ENCODE assay signal across 8 mouse cellular contexts in the genomic region with DNA sequence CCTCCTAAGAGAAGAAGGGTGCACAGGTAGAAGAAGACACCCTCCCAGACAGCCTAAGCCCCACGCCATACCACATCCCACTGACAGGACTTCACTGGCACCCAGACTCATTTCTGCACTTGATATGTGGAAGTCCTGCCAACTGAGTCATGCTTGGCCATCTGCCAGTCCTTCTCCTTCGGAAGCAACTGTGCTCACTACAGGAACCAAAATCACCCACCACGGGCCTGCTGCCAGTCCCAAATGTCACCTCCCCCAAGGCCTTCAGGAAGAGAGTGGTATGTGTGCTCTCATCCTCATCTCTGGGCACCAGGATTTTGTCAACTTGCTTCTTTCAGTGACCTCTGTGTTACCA. TPM values are rescaled to one million over a fixed set of nuclear protein-coding genes. Genes with fewer than 3 reads are reported as not detected.
DNase-seq lines count a peak whose midpoint lies in the region; ATAC-seq and TF ChIP-seq lines count a peak whose summit lies in the region.

No protein-coding gene starts in this region.

- no peak overlapping the region for H3K4me3 ChIP-seq in limb, embryonic 14.5 days (replicated peaks; ENCODE audit: low read length)
- no peak overlapping the region for H3K4me3 ChIP-seq in limb, embryonic 10.5 days
- no peak overlapping the region for H3K4me3 ChIP-seq in heart, embryonic 10.5 days

- WGBS in limb, embryonic 14.5 days: 54% methylated on average over 3 of the region's 3 CpGs
- WGBS in limb, embryonic 10.5 days: 93% methylated on average over 3 of the region's 3 CpGs
- WGBS in heart, embryonic 10.5 days: 41% methylated on average over 3 of the region's 3 CpGs

- H3K27me3 ChIP-seq in limb, embryonic 14.5 days (ENCODE audit: control insufficient read depth, insufficient read depth, low read length): no peaks in the 10 kb centered on the region
- no peaks in the 10 kb centered on the region for H3K27me3 ChIP-seq in limb, embryonic 10.5 days (ENCODE audit: low read depth, poor library complexity, severe bottlenecking)
- no peaks in the 10 kb centered on the region for H3K27me3 ChIP-seq in heart, embryonic 10.5 days (ENCODE audit: insufficient read depth, poor library complexity, severe bottlenecking)

- H3K9ac ChIP-seq in limb, embryonic 14.5 days (ENCODE audit: low read depth, low read length, severe bottlenecking): no peak overlapping the region

- no peak for TF ChIP-seq POLR2A in limb, embryonic 14.5 days (IDR thresholded peaks at IDR 0.05; ENCODE audit: borderline replicate concordance, extremely low read depth, insufficient read depth, insufficient read length)

- H3K36me3 ChIP-seq in limb, embryonic 14.5 days (ENCODE audit: control insufficient read depth, insufficient read depth, low read length): no peaks in the 10 kb centered on the region
- H3K36me3 ChIP-seq in limb, embryonic 10.5 days: no peaks in the 10 kb centered on the region
- peaks cover 14% of the 10 kb centered on the region for H3K36me3 ChIP-seq in heart, embryonic 10.5 days

- no peak overlapping the region for H3K4me2 ChIP-seq in limb, embryonic 14.5 days (replicated peaks; ENCODE audit: low read depth, low read length, severe bottlenecking)

- DNase-seq in limb, embryonic 14.5 days (ENCODE audit: low spot score): peak; percentile 57
- no peak for DNase-seq in limb, embryonic 10.5 days (ENCODE audit: low spot score)
- peak; percentile 77 to 82 for DNase-seq in cerebellum, postnatal 25 days
- DNase-seq in heart, embryonic 10.5 days (ENCODE audit: low spot score): no peak
- peak; percentile 95 for DNase-seq in layer of hippocampus, adult 9-11 months
- DNase-seq in lung, postnatal 4 days: peak; percentile 85 to 88
- peak; percentile 36 for DNase-seq in testis, postnatal 14 days (ENCODE audit: low spot score)
- DNase-seq in embryo, embryonic 9.5 days (ENCODE audit: extremely low spot score): no peak

- H3K4me1 ChIP-seq in limb, embryonic 14.5 days (ENCODE audit: control insufficient read depth, insufficient read depth, low read length): no peaks in the 10 kb centered on the region
- H3K4me1 ChIP-seq in limb, embryonic 10.5 days: peaks cover 8% of the 10 kb centered on the region
- peaks cover 39% of the 10 kb centered on the region for H3K4me1 ChIP-seq in heart, embryonic 10.5 days

- H3K27ac ChIP-seq in limb, embryonic 14.5 days (replicated peaks; ENCODE audit: low read depth, low read length): no peak overlapping the region
- H3K27ac ChIP-seq in limb, embryonic 10.5 days: no peak overlapping the region
- peak overlapping the region; percentile 30; the same call in 1 of the 2 replicates for H3K27ac ChIP-seq in heart, embryonic 10.5 days

- H3K9me3 ChIP-seq in limb, embryonic 14.5 days (ENCODE audit: control insufficient read depth, low read length): no peaks in the 10 kb centered on the region
- H3K9me3 ChIP-seq in limb, embryonic 10.5 days (replicated peaks): no peaks in the 10 kb centered on the region
- no peaks in the 10 kb centered on the region for H3K9me3 ChIP-seq in heart, embryonic 10.5 days

- no peak for ATAC-seq in limb, embryonic 14.5 days (ENCODE audit: low FRiP score, low read depth)

RNA-seq across cellular contexts. Expression of a gene that starts 34.7 kb away (rescaled TPM):
- 11.6 and 12.3 TPM in 2 replicates for polyA plus RNA-seq in limb, embryonic 14.5 days (2012; rRNA removed)
- 10.2 and 10.4 TPM in 2 replicates for polyA plus RNA-seq in limb, embryonic 14.5 days (2014; fragmentation: Nextera tagmentation; extraction: Ambion mirVana)
- 5.1 and 5.6 TPM in 2 replicates for polyA plus RNA-seq in limb, embryonic 10.5 days (2016; fragmentation: Nextera tagmentation; extraction: Ambion mirVana)
- polyA plus RNA-seq in heart, embryonic 10.5 days (2016; fragmentation: Nextera tagmentation; extraction: Ambion mirVana): 25.1 and 25.2 TPM in 2 replicates

Comparison
In these comparisons a context has a peak if more than half of its experiments do, and no peak if none do; other contexts are left out.
1. DNase-seq: peak in limb, embryonic 14.5 days (single experiment), cerebellum, postnatal 25 days (2 of 2), layer of hippocampus, adult 9-11 months (single experiment), lung, postnatal 4 days (2 of 2) and testis, postnatal 14 days (single experiment); none in limb, embryonic 10.5 days (single experiment), heart, embryonic 10.5 days (single experiment) and embryo, embryonic 9.5 days (single experiment).